Mouse (Mus musculus): ENCODE results near the gene Ccdc97.
"Not testable (repeated sequence)": the region's sequence is repeated elsewhere in the genome, so short reads cannot be mapped to it uniquely, and the experiment has no call there.

Gene Ccdc97

DNA sequence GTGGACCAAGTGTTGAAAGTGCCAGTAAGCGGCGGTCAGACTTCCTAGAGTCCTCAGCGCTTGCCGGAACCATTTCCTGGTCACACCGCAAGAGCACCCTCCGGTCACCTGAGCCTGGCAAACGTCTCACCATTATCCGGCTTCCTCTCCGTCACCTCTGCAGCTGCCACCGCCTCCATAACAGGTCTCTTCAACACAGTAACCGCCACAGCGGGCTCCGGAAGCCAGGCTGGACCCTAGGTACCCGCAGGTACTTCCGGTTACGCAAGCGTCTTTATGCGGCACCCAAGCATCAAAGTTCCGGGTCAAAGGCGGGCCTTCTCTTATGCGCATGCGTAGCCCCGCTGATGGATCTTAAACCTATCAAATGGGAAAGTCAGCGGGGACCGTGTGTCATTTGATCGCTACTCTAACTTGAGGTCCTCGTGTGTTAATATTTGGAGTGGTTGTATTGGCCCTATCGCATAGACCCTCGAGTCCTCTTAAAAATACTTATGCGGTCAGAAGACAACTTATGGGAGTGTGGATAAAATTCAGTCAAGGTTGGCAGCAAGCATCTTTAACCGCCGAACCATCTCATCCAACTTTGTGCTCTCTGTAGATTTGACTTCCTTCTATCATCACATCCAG, at the start of gene Ccdc97:
TSS of gene Ccdc97 (minus strand) at position 301 of the 630 bp plus-strand sequence.
- DNase-seq (ENCODE audit: low read depth) = peak; percentile 98

DNA sequence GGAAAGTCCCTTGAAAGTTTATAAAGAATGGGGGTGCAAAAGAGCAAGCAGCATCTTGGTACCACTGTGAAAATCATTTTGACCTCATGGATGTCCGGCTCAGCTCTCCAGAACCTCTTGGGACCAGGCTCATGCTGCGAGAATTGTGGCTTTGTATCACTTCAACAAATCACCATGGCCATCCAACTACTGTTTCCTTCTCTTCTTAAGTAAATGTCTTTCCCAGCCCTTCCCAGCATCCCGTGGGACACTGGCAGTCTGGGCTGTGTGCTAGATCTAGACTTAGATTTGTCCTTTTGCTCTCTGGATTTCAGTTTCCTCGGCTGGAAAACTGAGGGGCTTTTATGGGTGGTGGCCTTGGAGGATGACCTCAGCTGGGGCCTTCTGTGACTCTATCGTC, 49.3 kb upstream of the Ccdc97 start:
- DNase-seq (ENCODE audit: low read depth) = no peak

DNA sequence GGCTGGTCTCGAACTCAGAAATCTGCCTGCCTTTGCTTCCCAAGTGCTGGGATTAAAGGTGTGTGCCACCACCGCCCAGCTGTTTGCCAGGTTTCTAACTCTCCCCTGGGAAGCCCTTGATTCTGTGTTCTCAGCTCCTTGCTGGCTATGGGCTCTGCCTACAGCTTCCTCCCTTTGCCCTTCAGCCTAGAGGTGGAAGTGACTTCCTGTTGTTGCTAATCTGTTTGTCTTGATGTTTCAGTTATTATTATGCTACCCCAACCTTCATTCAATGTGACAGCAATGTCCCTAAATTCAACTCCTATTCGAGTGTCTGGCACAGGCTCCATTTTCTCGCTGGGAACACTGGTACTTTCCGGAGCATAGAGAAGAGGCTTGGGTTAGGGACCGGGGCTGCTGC, 47.2 kb upstream of the Ccdc97 start:
- DNase-seq (ENCODE audit: low read depth) = no peak

DNA sequence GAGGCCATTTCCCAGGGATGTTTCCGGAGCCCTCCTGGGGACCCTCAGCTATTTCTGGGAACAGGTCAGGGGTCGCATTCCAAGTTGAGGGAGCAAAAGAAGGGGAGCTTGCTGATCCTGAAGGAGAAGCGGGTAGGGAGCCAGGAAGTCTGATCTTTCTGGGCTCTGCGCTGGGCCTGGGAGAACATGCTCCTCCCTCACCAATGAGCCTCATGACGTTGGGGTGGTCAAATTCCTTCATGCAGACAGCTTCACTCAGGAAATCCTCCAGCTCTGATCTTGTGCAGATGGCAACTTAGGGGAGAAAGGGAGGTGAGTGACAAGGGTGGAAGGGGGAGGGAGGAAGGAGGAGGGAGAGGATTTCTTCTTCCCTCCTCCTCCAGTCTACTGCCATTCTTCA, 45.3 kb upstream of the Ccdc97 start:
- DNase-seq (ENCODE audit: low read depth) = no peak

DNA sequence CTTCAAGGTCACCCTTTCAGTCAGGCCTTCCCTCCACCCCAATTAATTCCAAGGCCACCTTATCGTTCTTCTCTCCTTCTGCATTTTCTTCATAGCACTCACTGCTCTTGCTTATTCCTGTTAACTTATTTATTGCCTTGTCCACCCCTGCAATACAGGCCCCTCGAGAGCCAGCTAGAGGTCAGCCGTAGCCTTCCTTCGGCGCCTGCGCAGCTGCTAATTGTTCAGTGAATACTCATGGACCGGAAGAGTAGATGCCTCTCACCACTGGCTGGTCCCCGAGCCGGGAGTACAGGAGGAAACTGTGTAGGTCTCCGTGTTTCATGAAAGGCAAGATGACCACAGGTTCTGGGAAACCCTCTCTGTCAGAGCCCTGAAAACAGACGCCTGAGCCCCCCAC, 44.8 kb upstream of the Ccdc97 start:
- DNase-seq (ENCODE audit: low read depth) = no peak

DNA sequence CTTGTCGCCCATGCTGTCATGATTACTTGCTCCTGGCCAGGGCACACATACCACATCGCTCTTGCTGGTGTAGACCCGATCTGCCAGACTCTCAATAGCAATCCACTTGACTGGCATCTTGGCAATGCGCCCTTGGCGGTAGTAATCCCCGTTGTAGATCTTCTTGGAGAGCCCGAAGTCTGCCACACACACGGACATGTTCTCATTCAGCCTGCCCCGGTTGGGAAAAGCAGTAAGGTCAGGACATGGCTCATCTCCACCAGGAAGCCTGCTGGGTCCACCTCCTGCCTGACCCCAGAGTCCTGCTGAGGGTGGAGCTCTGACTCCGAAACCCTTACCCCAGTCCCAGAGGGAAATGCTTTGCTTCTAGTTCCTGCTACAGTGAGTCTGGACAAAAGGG, 42.5 kb upstream of the Ccdc97 start:
- no peak for DNase-seq (ENCODE audit: low read depth)

DNA sequence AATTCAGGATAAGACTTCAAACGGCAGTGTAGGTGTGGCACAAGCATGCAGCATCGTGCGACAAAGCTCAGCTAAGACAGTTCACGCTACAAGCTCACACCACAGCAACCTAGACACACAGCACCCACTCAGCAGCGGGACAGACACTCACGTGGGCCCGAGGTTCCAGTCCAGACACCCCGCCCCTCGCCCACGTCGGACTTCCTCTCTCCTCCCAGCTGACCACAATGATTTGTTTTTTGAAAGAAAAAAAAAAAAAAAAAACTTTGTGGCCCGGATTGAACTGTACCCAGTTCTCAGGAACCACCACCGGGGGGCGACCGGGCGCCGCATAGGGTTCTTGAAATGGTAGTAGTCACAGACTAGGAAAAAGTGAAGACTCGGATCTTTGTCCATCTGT, 37.1 kb upstream of the Ccdc97 start:
- peak; percentile 85 for DNase-seq (ENCODE audit: low read depth)

DNA sequence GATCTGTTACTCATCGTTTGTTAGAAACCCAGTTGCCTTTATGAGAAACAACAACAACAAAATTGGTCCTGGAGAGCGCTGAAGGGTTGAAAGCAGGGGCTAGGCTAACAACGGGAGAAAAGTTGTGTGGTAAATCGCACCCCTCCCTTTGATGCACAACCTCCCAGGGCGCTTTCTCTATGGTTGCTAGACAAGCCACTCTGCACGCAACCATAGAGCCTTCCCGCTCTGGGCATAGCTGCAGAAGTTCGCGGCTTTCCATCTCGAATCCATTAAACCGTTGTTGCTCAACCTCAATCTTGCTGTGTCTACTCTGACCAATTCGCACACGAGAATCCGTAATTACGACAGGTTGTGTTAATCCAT, 36.6 kb upstream of the Ccdc97 start:
- DNase-seq (ENCODE audit: low read depth) = no peak

DNA sequence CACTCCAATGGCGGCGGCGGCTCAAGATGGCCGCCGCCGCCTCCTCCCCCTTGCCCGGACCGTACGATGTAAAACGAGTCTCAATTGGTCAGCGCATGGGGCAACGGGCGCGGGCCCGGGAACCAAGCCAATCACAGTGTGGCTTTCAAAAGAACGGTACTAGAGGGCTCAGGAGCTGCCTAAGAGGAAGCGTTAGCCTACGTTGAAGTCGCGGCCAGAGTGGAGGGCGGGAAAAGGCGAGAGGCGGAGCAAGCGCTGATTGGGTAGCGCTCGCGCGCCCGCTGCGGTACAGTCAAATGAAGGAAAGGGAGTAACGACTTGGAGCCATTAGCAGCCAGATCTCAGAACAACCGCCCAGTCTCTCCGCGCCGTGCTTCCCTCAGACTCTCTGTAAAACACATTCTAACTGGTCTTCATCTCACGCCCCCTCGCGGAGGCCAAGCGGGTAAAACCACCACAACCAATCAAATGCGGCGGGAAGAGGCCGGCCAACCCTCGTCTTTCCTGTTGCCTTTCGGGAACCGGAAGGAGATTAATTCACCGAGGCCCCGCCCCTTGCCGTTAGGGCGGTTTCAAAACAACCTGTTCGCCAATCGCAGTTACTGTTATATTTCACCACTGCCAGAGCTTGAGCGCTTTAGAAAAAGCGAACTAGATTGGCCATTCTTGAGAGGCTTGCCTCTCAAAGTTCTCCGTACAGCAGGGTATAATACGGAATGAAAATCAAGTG, 36.0 kb upstream of the Ccdc97 start, which contains the start of gene Hnrnpul1:
TSS of gene Hnrnpul1 (minus strand) at position 20 of the 730 bp plus-strand sequence.
- DNase-seq (ENCODE audit: low read depth) = peak; percentile 98

DNA sequence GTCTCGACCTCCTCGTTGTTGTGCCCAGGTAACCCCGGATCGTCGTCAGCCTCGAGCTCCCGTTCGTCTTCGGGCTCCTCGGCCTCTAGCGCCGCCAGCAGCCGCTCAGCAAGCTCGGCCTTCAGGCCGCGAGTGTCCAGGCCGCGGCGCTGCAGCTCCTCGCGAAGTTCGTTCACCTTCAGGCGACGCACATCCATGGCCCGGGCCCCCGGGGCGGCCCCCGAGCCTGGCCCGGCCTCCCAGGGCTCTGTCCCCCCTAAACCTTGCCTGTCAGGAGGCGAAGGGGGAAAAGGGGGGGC, 35.5 kb upstream of the Ccdc97 start:
- no peak for DNase-seq (ENCODE audit: low read depth)

DNA sequence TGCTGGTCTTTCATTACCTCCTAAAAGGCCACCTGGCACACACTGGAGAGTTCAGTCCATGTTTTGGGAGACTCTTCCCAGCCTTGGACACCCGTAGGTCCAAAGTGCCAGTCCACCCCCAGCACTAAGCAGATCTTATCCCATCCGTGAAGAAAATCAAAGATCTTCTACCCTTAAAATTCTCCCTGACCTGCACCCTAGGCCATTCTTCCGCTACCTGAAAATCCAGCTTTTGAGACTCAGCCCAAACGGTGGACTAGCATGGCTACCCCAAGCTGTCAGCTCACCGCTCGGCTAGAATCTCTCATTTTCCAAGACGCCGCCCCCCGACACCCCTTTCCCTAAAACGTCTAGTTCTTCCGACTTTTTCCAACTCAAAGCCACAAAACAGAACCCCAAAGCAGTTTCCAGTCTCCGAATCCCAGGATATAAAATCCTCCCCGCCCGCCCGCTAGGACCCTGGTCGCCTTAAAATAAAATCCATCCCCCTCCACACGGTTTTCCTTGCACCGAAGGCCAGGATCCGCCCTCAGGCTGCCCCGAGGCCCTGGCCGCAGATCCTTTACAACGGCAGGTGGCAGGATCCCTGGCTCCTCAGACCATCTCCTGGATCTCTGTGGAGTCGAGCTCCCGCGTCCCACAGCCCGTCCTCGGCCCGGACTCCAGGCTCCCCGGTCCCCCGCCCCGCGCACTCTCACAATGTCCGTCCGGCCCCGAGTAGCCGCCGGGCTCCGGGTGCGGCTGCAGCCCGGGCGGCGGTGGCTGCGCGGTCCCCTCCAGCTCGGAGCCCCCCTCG, 35.0 kb upstream of the Ccdc97 start:
- DNase-seq (ENCODE audit: low read depth) = no peak

DNA sequence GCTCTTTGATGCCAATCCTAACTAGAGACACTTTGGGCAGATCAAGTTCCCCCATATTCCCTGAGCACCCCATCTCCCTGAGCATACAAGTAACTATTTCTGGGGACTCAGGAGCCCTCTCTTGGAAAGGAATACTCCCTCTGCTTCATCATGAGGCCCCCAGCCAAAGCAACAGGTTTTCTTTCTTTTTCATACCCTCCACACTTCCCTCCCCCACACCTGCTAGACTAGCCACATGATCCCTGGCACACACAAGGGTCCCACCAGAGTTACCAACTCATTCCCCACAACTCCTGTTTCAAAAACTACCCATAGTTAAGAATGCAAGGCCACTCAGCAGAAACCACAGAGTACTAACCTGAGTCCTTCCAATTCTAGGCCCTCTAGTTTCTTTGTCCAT, 34.2 kb upstream of the Ccdc97 start:
- no peak for DNase-seq (ENCODE audit: low read depth)

DNA sequence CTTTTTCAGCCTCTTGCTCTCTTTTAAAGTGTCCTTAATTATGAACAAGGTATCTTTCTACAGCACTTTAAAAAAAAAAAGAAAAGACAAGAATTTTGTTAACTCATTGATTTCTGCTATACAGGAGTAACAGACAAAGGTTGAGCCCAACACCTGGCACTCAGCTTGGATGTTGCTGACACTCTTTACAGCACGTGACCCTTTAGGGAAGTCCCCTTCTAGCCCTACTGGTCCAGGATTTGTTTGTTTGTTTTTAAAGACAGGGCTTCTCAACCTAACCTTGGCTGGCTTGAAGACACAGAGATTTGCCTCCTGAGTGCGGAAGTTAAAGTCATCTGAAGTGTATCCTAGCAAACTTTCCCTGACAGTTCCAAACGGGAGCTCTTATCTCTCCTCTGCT, 28.0 kb upstream of the Ccdc97 start:
- no peak for DNase-seq (ENCODE audit: low read depth)

DNA sequence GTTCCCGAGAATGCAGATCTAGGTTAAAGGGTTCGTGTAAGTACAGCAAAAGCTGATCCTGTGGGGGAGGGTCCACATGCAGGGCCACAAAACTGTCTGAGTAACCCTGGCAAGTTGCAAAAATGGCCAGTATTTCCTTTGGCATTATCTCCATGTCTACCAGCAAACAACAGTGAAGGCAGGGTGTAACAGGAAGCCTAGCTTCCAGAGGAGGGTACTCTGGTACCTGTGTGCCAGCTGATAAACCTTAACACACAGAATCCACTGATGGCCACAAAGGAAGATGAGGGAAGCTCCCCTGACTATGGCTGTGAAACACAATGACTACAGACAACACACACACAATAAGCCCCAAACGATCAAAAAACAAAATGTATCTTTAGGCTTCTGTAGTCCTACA, 19.4 kb upstream of the Ccdc97 start:
- DNase-seq (ENCODE audit: low read depth) = no peak

DNA sequence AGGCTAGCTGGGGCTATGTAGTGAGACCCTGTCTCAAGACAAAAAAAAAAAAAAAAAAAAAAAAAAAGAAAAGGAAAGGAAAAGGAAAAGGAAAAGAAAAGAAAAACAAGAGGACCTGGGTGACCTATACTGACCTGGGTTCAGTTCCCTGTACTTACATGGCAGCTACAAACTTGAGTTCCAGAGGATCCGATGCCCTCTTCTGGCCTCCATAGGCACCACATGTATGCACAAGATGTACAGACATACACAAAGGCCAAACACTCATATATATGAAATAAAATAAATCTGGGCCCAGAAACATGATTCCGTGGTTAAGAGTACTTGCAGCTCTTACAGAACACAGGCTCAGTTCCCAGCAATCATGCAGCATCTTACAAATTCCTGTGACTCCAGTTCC, 18.0 kb upstream of the Ccdc97 start:
- no peak for DNase-seq (ENCODE audit: low read depth)

DNA sequence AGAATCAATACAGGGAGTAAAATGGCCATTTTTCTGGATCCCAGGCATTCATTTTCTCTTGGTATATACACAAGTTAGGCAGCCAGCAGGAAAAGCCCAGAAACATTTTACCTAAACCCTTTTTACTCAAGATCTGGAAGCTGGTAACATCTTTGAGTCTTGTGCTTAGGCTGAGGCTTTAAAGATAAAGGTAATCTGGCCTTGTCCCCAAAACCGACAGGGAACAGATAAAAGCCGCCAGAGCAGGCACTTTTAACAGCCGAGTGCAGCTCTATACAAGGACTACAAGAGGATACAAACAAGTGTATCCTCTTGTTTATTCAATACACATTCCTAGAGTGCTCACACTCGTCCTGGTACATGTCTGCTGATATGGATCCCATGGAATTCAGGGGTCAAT, 16.1 kb upstream of the Ccdc97 start:
- DNase-seq (ENCODE audit: low read depth) = no peak

DNA sequence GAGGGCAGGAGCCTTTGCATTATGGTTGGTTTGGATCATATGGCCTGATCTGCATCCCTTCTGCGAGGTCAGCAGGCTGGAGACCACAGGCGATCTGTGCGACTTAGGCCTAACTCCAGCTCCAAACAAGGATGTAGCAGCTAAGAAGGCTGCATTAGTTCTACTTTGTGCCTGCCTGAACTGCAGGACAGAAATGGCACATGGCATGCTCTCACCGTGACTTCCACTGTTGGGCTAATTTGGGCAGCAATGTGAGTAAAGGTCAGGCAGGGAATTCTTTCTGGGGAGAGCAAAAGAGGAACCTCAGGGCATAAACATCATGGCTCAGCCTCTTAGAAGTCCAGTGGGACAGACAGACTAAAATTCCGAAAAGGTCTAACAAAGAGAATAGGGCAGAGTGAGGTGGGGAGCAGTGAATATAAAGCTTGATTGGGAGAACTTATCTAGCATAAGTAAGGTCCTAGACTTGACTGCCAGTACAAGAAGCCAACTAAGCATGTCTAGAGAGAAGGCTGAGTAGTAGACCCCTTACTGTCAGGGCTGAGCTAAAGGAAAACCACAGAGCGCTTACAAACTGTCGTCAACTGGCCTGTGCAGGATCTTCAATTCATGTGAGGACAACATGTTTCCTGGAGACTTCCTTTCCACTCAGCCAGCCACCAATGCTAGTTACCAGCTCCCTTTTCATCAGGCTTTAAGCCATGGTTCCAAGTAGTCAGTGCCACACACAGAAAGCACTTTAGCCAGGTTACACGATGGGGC, 12.6 kb upstream of the Ccdc97 start:
- DNase-seq (ENCODE audit: low read depth) = no peak

DNA sequence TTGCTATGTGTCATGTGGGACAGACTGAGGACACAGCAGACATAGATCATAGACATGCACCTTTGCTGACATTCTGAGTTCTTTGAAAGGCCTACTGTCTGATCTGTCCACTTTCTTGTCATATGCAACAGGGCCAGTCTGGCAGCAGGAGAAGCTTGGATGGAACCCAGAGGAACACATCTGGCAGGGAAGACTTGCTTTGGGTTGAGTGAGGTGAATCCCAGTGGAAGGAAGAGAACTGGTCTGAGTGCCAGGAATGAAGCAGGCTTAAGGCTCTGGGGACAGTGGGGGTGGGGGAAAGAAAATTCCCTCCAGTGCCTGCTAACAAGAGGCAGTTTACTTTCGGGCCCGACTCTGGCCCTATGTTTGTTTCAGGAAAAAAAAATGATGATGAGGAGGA, 11.0 kb upstream of the Ccdc97 start:
- no peak for DNase-seq (ENCODE audit: low read depth)

DNA sequence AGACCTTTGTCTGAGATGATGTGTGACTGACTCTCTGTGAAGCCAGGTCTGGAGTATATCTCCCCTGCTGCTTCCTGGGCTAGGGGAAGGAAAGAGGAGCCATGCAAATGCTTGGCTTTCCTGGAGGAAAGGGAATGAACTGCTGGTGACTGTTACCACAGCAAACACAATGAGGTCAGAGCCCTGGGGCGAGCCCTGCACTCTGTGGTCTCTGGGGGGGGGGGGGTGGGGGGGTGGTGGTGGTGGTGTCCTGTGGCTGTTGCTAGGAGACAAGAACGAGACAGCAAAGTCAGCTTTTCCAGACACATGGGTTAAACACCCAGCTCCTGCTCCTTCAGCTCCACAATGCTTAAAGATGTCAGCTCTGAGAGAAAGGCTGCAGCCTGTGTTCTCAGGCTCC, 10.5 kb upstream of the Ccdc97 start:
- DNase-seq (ENCODE audit: low read depth) = no peak

DNA sequence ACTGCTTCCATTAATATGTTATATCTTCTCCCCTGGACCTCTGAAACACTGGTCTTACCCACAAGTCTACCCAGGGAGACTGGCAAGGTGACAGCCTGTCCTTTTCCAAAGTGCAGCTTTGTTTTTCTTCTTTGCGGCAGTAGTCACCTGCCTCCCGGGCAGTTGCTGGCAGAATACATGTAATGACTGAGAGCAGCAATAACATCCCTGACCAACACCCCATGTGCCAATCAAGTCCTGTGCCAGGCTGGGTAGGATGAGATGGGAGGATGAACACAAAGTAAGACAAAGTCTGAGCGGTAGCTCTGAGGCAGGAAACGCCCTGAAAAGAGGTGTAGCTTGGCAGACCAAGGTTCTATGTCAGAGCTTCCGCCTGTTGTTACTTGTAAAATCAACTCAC, 8.9 kb upstream of the Ccdc97 start:
- no peak for DNase-seq (ENCODE audit: low read depth)

DNA sequence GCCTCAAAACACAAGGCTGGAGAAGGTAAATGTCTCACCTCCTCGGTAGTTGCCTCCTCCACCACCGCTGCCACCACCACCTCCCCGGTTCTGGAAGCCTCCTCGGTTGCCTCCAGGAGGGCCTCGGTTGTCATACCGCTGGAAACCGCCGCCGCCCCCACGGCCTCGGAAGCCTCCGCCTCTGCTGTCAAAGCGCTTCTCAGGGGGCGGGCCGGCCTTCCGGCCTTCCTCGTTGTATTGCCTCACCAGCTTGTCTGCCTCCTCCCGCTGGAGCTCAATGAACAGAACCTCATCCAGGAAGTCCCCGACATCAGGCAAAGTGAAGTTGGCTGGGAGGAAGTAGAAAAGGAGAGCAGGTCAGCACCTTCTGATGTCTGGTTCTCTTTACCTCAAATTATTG, 7.0 kb upstream of the Ccdc97 start:
- no peak for DNase-seq (ENCODE audit: low read depth)

DNA sequence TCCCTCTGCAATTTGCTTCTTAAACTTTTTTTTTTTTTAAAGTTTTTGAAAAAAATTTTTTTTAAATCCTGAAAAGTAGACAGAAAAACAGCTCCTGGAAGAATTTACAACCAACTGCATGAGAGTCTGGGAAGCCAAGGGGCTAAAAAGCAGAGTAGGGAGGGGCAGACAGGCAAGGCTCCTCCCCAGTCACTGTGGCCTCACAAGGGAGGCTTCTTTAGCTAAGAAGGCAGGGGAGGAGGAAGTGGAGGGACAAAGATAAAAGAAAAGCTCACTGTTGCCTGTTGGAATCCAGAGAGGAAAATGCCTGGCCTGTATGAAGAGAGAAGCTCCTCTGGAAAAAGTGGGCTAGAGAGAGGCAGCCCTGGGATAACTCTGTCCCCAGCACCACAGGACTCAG, 2.9 kb upstream of the Ccdc97 start:
- DNase-seq (ENCODE audit: low read depth) = not testable (repeated sequence)

DNA sequence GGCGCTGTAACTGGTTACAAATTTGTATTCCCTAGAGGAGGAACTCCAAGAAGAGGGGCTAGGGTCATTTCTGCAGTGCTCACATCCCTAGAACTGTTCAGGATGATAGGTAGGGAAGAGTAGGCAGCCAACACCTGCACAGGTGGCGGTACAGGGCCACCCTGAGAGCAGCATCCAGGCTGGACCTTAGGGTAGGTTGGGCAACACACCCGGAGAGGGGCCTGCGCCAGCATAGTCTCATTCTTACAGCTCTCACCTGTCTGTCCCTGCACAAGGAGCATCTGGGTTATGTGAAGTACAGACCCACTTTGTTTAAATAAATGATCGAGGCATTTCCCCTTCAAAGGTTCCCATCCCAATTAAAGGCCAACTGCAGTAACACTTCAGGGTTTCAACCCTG, 1.9 kb upstream of the Ccdc97 start:
- DNase-seq (ENCODE audit: low read depth) = no peak

All from c-Kit-positive CD71-negative TER-119-negative erythroid progenitor cells, embryonic 14.5 days (primary cell).